Mouse (Mus musculus): ENCODE results near the gene Pdgfa.

- TF ChIP-seq CTCF (IDR thresholded peaks at IDR 0.05; ENCODE audit: control insufficient read depth, insufficient read depth, insufficient read length) = no peak
- no peak for TF ChIP-seq MYOG (IDR thresholded peaks at IDR 0.05; ENCODE audit: control insufficient read depth, extremely low read depth, insufficient read length)
- no peak for TF ChIP-seq MAX (IDR thresholded peaks at IDR 0.05)
- no peak for TF ChIP-seq USF1 (IDR thresholded peaks at IDR 0.05; ENCODE audit: low read depth)
- TF ChIP-seq CEBPB (IDR thresholded peaks at IDR 0.05; ENCODE audit: low read depth) = no peak
- no peak for TF ChIP-seq FOSL1 (IDR thresholded peaks at IDR 0.05; ENCODE audit: insufficient read depth, low read length, poor library complexity, severe bottlenecking)
Measured at GRCm38 (mm10) chr5:138995721-138996311, 1.4 kb downstream of the Pdgfa start.

Data from C2C12 (cell line).